Mouse (Mus musculus): ENCODE data around the gene Wars. TPM values are rescaled to one million over a fixed set of nuclear protein-coding genes. Genes with fewer than 3 reads are reported as not detected.

Wars gene
- polyA plus RNA-seq, 1 experiment from 2014 or later: 102 TPM

- WGBS: 38% methylated on average over 8 of the region's 8 CpGs
- Histone ChIP-seq H3K9ac (peak overlapping the region; percentile 43; the same call in 1 of the 2 replicates), H3K9me3 (no peaks in the 10 kb centered on the region), H3K27ac (peak overlapping the region; percentile 56; the same call in 1 of the 2 replicates), H3K27me3 (no peaks in the 10 kb centered on the region), H3K4me1 (replicated peaks) (peaks cover 54% of the 10 kb centered on the region), H3K4me3 (no peak overlapping the region), H3K36me3 (no peaks in the 10 kb centered on the region), H3K4me2 (no peak overlapping the region)
- no peak for ATAC-seq (ENCODE audit: low FRiP score)
These were observed 10.3 kb upstream of the Wars start for GRCm38 (mm10) chr12:108904276-108904653.

DNA sequence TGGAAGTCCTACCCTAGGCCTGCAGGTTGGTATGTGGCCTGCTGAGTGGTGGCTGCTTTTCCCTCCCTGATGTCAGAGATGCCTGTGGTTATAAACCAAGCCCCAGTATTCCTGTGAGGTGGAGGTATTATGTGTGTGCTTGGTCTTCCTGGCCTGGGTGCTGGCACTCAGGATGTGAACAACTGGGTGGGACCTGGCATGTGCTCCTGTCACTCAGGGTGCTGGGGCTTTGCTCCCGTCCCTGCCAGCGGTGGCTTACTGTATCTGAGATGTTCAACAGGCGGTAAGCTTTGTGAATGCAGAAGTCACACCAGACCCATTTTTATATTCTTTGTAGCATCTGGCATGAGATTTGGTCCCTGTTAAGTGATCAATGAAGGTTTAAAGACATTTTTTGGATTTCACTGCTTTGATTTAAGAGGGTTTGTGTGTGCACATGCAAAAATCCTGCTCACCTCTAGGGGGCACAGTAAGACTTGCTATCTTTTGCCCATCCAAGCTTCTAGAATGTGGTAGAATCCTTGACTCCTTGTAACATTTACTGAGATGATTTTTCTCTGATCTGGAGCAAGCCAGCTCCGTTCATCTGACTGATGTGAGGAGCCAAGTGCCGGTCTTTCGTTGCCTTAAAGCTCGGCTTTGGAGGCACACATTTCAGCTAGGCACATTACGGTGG lies 9.8 kb upstream of the Wars start:
- Histone ChIP-seq H3K4me2 (no peak overlapping the region), H3K27ac (0 out of 2 replicates have a peak overlapping the region, but pooled peaks have one; percentile 56), H3K36me3 (no peaks in the 10 kb centered on the region; the same call in 1 of the 2 replicates), H3K9ac (no peak overlapping the region), H3K4me1 (replicated peaks) (peaks cover 49% of the 10 kb centered on the region), H3K27me3 (no peaks in the 10 kb centered on the region), H3K4me3 (no peak overlapping the region), H3K9me3 (no peaks in the 10 kb centered on the region)
- no peak for ATAC-seq (ENCODE audit: low FRiP score)
- 62% methylated on average over 8 of the region's 8 CpGs for WGBS

DNA sequence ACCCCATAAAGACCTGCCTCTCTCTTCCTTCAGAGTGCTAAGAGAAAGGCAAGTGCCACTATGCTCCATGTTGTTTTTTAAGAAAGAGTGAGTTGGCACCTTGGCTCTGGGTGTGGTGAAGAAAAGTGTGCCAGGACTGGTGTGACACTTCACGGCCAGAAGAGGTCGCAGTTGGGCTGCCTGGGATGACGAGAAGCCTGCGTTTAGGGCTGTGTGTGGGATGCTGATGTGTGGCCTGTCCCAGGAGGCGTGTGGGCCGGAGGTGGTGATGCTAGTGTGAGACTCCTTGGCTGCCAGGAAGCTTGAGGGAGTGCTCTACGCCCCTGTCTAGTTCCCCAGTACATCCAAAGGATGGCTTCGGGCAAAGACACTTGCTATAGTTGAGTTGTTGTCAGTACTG lies 9.0 kb upstream of the Wars start:
- Histone ChIP-seq H3K27me3 (no peaks in the 10 kb centered on the region), H3K9ac (no peak overlapping the region), H3K27ac (no peak overlapping the region), H3K4me3 (no peak overlapping the region), H3K4me2 (no peak overlapping the region), H3K36me3 (peaks cover 6% of the 10 kb centered on the region), H3K9me3 (no peaks in the 10 kb centered on the region), H3K4me1 (replicated peaks) (peaks cover 41% of the 10 kb centered on the region)
- WGBS: 13% methylated on average over 8 of the region's 8 CpGs
- ATAC-seq (ENCODE audit: low FRiP score): 0 out of 2 replicates have a peak, but pooled peaks have one; percentile 39

DNA sequence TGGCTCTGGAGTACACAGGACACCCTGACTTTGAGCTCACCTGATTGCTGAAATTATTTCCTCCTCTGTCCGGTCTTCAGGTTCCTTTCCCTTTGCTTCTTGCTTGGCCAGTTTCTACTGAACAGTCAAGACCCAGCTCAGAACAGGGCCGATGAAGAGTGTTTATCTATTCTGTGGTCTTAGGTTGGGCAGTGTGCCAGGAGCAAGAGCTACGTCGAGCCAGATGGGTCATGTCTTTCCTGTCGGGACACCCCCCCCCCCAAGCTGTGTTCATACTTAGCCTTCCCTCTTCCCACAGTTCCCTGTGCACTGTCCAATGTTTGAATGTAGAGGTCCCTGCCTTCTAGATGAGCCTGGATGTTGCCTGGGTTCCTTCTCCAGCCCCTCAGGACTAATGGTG lies 7.4 kb upstream of the Wars start:
- no peak overlapping the region for H3K4me3 ChIP-seq
- no peak for ATAC-seq (ENCODE audit: low FRiP score)
- peaks cover 27% of the 10 kb centered on the region for H3K4me1 ChIP-seq (replicated peaks)
- WGBS: 78% methylated on average over 5 of the region's 5 CpGs
- H3K27ac ChIP-seq: no peak overlapping the region
- no peaks in the 10 kb centered on the region for H3K27me3 ChIP-seq
- peaks cover 8% of the 10 kb centered on the region for H3K36me3 ChIP-seq
- H3K4me2 ChIP-seq: no peak overlapping the region
- no peaks in the 10 kb centered on the region for H3K9me3 ChIP-seq
- H3K9ac ChIP-seq: 0 out of 2 replicates have a peak overlapping the region, but pooled peaks have one; percentile 6

DNA sequence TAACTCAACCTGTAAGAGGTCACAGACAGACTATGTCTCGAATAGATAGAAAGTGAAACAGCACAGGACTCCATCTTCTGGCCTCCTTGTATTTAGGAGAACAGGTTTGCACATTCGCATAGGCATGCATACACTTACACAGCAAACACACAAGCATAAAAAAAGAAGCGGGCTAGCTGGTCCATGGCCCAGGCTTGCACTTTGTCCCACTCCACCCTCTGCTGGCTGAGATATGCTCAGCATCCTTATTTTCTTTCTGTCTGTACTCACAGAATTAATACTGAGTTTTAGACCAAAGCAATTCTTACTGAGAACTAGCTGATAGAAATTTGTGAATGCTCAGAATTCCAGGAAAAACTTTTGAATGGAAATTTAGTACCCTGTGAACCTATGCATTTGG lies 2.0 kb upstream of the Wars start:
- no peak overlapping the region for H3K4me3 ChIP-seq
- peaks cover 8% of the 10 kb centered on the region for H3K36me3 ChIP-seq
- no peaks in the 10 kb centered on the region for H3K9me3 ChIP-seq
- H3K27ac ChIP-seq: no peak overlapping the region
- 68% methylated on average over 3 of the region's 3 CpGs for WGBS
- ATAC-seq (ENCODE audit: low FRiP score): no peak
- no peaks in the 10 kb centered on the region for H3K27me3 ChIP-seq
- H3K9ac ChIP-seq: no peak overlapping the region
- H3K4me2 ChIP-seq: no peak overlapping the region
- H3K4me1 ChIP-seq (replicated peaks): peaks cover 28% of the 10 kb centered on the region

- Histone ChIP-seq H3K9me3 (no peaks in the 10 kb centered on the region), H3K27ac (peak overlapping the region; percentile 74), H3K4me3 (peak overlapping the region; percentile 91), H3K4me1 (replicated peaks) (peaks cover 28% of the 10 kb centered on the region), H3K27me3 (no peaks in the 10 kb centered on the region), H3K4me2 (peak overlapping the region; percentile 75), H3K9ac (peak overlapping the region; percentile 83), H3K36me3 (peaks cover 24% of the 10 kb centered on the region)
- WGBS: 2% methylated on average over 7 of the region's 7 CpGs
- ATAC-seq (ENCODE audit: low FRiP score): peak; percentile 65
These were observed 450 bp upstream of the Wars start for GRCm38 (mm10) chr12:108894432-108894816.

- no peaks in the 10 kb centered on the region for H3K9me3 ChIP-seq
- peak within 1 kb of the TSS; percentile 83 for H3K9ac ChIP-seq
- peak within 1 kb of the TSS; percentile 91 for H3K4me3 ChIP-seq
- no peaks in the 10 kb centered on the region for H3K27me3 ChIP-seq
- 20% methylated on average over 12 of the region's 12 CpGs for WGBS
- H3K4me2 ChIP-seq: peak within 1 kb of the TSS; percentile 94
- peaks cover 30% of the 10 kb centered on the region for H3K36me3 ChIP-seq
- H3K27ac ChIP-seq: peak within 1 kb of the TSS; percentile 74
- peaks cover 28% of the 10 kb centered on the region for H3K4me1 ChIP-seq (replicated peaks)
- no peak for ATAC-seq (ENCODE audit: low FRiP score)
These were observed 822 bp downstream of the Wars start, which contains the start of gene Wdr25 for GRCm38 (mm10) chr12:108892989-108893714. Wdr25 (plus strand) TSS chr12:108893631.

DNA sequence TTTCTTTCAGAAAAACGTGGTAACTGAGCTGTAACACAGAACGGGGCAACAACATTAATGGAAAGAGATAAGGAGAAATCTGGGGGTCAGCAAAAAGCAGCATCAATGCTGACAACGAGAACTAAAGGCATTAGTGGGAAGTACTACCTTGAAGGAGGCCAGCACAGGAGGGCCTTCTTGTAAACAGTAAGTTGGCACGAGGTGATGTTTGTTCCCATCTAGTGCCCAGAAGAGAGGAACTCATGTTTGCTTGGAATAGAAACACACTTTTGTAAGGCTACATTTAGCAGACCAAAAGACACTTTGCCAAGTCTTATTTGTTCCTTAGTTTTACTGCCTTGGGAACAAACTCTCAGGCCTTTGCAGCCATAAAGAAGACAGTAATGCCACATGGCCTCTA lies 5.3 kb downstream of the Wars start:
- peaks cover 71% of the 10 kb centered on the region for H3K36me3 ChIP-seq
- no peak overlapping the region for H3K27ac ChIP-seq
- H3K4me1 ChIP-seq (replicated peaks): peaks cover 16% of the 10 kb centered on the region
- no peaks in the 10 kb centered on the region for H3K27me3 ChIP-seq
- H3K4me3 ChIP-seq: no peak overlapping the region
- no peak overlapping the region for H3K9ac ChIP-seq
- H3K4me2 ChIP-seq: no peak overlapping the region
- H3K9me3 ChIP-seq: no peaks in the 10 kb centered on the region
- WGBS: 71% methylated on average over 4 of the region's 4 CpGs
- ATAC-seq (ENCODE audit: low FRiP score): no peak

DNA sequence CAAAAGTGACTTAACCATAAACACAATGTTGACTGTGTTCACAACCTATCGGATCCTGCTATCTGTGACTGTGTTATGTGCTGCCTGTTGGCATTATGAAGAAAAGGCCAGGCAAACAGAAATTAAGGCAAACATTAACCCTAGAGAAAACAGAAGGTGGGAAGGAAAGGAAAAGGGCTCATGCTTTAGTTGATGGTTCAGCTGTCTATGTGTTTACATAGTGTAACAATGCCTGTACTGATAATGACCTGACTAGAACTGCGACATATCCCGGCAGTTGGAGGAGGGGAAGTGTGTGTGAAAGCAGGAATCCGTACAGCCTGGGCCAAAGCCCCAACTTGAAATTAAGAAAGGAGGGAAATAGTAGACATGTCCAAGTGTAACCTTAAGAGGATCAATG lies 6.9 kb downstream of the Wars start:
- peaks cover 1% of the 10 kb centered on the region; the same call in 1 of the 2 replicates for H3K4me1 ChIP-seq (replicated peaks)
- H3K4me3 ChIP-seq: no peak overlapping the region
- 90% methylated on average over 4 of the region's 4 CpGs for WGBS
- no peak for ATAC-seq (ENCODE audit: low FRiP score)
- no peaks in the 10 kb centered on the region for H3K27me3 ChIP-seq
- H3K9ac ChIP-seq: no peak overlapping the region
- H3K36me3 ChIP-seq: peaks cover 87% of the 10 kb centered on the region
- no peak overlapping the region for H3K27ac ChIP-seq
- H3K4me2 ChIP-seq: no peak overlapping the region
- no peaks in the 10 kb centered on the region for H3K9me3 ChIP-seq

DNA sequence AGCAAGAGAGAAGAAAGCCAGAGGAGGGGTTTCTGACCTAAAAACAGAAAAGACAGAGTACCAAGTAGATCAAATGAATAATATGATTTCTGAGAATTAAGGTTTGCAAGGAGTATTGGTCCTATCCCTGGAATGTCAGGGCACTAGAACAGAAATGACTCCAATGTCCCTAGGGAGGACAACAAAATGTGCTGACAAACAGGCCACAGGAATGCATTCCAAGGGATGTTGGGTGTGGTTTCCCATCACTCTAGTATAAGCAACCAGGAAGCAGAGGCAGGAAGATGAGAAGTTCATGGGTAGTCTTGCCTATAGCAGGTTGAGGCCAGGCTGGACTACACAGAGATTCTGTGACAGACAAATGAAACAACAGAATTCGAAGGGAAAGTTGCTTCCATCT lies 8.1 kb downstream of the Wars start:
- WGBS: 94% methylated on average over 1 of the region's 1 CpGs
- H3K36me3 ChIP-seq: peaks cover 95% of the 10 kb centered on the region
- ATAC-seq (ENCODE audit: low FRiP score): no peak
- H3K9me3 ChIP-seq: no peaks in the 10 kb centered on the region
- H3K27me3 ChIP-seq: no peaks in the 10 kb centered on the region
- no peak overlapping the region for H3K27ac ChIP-seq
- no peak overlapping the region for H3K9ac ChIP-seq
- H3K4me1 ChIP-seq (replicated peaks): no peaks in the 10 kb centered on the region
- no peak overlapping the region for H3K4me3 ChIP-seq
- H3K4me2 ChIP-seq: no peak overlapping the region

- Histone ChIP-seq H3K36me3 (peaks cover 97% of the 10 kb centered on the region), H3K9ac (no peak overlapping the region), H3K4me3 (no peak overlapping the region), H3K9me3 (no peaks in the 10 kb centered on the region), H3K4me2 (no peak overlapping the region), H3K27ac (no peak overlapping the region), H3K27me3 (no peaks in the 10 kb centered on the region), H3K4me1 (replicated peaks) (no peaks in the 10 kb centered on the region)
- no peak for ATAC-seq (ENCODE audit: low FRiP score)
- WGBS: 92% methylated on average over 8 of the region's 8 CpGs
These were observed 11.2 kb downstream of the Wars start for GRCm38 (mm10) chr12:108882776-108883175.

DNA sequence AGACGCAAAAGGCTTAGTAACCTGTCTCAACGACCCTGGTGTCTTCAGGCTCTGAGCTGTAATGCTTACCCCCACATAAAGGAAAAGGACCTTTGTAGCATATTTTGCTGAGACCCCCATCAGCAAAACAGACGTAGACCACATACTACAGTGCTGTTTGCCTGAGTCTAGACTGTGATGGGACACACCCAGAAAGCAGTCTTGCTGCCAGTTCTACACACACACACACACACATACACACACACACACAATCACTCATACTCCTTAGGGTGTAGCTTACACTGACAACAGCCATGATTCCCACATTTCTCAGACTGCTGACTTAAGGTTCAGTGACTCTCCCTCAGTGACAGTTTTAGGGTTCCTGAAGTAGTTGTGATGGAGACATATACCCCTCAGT lies 12.8 kb downstream of the Wars start:
- Histone ChIP-seq H3K4me1 (replicated peaks) (no peaks in the 10 kb centered on the region), H3K9ac (no peak overlapping the region), H3K4me2 (no peak overlapping the region), H3K4me3 (no peak overlapping the region), H3K9me3 (no peaks in the 10 kb centered on the region), H3K36me3 (peaks cover 92% of the 10 kb centered on the region), H3K27me3 (no peaks in the 10 kb centered on the region), H3K27ac (no peak overlapping the region)
- 85% methylated on average over 3 of the region's 3 CpGs for WGBS
- ATAC-seq (ENCODE audit: low FRiP score): no peak

GRCm38 (mm10) chr12:108880606-108881005 lies 13.4 kb downstream of the Wars start:
- Histone ChIP-seq H3K27me3 (no peaks in the 10 kb centered on the region), H3K4me2 (no peak overlapping the region), H3K9ac (no peak overlapping the region), H3K4me3 (no peak overlapping the region), H3K4me1 (replicated peaks) (no peaks in the 10 kb centered on the region), H3K9me3 (no peaks in the 10 kb centered on the region), H3K36me3 (peaks cover 92% of the 10 kb centered on the region), H3K27ac (no peak overlapping the region)
- 91% methylated on average over 5 of the region's 5 CpGs for whole genome bisulfite sequencing
- no peak for ATAC-seq (ENCODE audit: low FRiP score)

Data from hindbrain, embryonic 13.5 days (tissue).